Mouse (Mus musculus) c-Kit-positive CD71-positive TER-119-positive erythroid progenitor cells, embryonic 14.5 days (primary cell): ENCODE data around the gene Znhit1.
"Not testable (repeated sequence)": the region's sequence is repeated elsewhere in the genome, so short reads cannot be mapped to it uniquely, and the experiment has no call there.

ENCODE experiments used
- DNase-seq: peaks from one replicate; pipeline ENCODE4 v3.0.0-alpha.2; 2013; ENCODE audit warnings: low spot score

Gene Znhit1

GRCm38 (mm10) chr5:136953015-136953414, 34.8 kb downstream of the Znhit1 start, which contains the start of gene Fis1:
Gene Fis1, plus strand, starts transcription at chr5:136953275.
- DNase-seq = peak; percentile 91

- no peak for DNase-seq
Measured at GRCm38 (mm10) chr5:136952153-136952552, 35.7 kb downstream of the Znhit1 start.

- no peak for DNase-seq
Measured at GRCm38 (mm10) chr5:136950521-136950920, 37.3 kb downstream of the Znhit1 start.

GRCm38 (mm10) chr5:136949551-136950336, 38.1 kb downstream of the Znhit1 start:
- not testable (repeated sequence) for DNase-seq

- no peak for DNase-seq
Measured at GRCm38 (mm10) chr5:136947874-136948273, 39.9 kb downstream of the Znhit1 start.

- no peak for DNase-seq
Measured at GRCm38 (mm10) chr5:136945084-136945483, 42.7 kb downstream of the Znhit1 start.

GRCm38 (mm10) chr5:136943382-136943781, 44.4 kb downstream of the Znhit1 start:
- no peak for DNase-seq

GRCm38 (mm10) chr5:136942781-136943180, 45.0 kb downstream of the Znhit1 start:
- DNase-seq = no peak

GRCm38 (mm10) chr5:136940845-136941560, 46.8 kb downstream of the Znhit1 start:
- no peak for DNase-seq

GRCm38 (mm10) chr5:136940029-136940428, 47.8 kb downstream of the Znhit1 start:
- not testable (repeated sequence) for DNase-seq

GRCm38 (mm10) chr5:136939284-136939683, 48.5 kb downstream of the Znhit1 start:
- no peak for DNase-seq

- DNase-seq = no peak
Measured at GRCm38 (mm10) chr5:136937621-136938020, 50.2 kb downstream of the Znhit1 start.

- no peak for DNase-seq
Measured at GRCm38 (mm10) chr5:136936750-136937149, 51.1 kb downstream of the Znhit1 start.

- DNase-seq = no peak
Measured at GRCm38 (mm10) chr5:136935905-136936695, 51.7 kb downstream of the Znhit1 start.

GRCm38 (mm10) chr5:136933930-136934329, 53.9 kb downstream of the Znhit1 start:
- no peak for DNase-seq

- DNase-seq = no peak
Measured at GRCm38 (mm10) chr5:136932956-136933355, 54.9 kb downstream of the Znhit1 start.
